Mouse (Mus musculus) embryonic facial prominence, embryonic 10.5 days (tissue): ENCODE measurements around the gene Ptpre. TPM values are rescaled to one million over a fixed set of nuclear protein-coding genes. Genes with fewer than 3 reads are reported as not detected.
A peak's percentile ranks its signal among the peaks of the same experiment; 100 is the strongest.

ENCODE experiments used
- DNase-seq: peaks from one replicate; pipeline ENCODE4 v3.0.0-alpha.2; 2017; ENCODE audit warnings: low spot score
- H3K27ac ChIP-seq: fragments of 300-500 bp; sonication (generic); replicated peaks from 2 replicates; pipeline ENCODE4 v1.5.1; 2016; ENCODE audit warnings: mild to moderate bottlenecking
- H3K27me3 ChIP-seq: fragments of 300-500 bp; sonication (generic); replicated peaks from 2 replicates; pipeline ENCODE4 v1.6.1; 2016; ENCODE audit warnings: low read depth, mild to moderate bottlenecking; ENCODE audit not compliant: poor library complexity, severe bottlenecking
- H3K36me3 ChIP-seq: fragments of 300-500 bp; sonication (generic); replicated peaks from 2 replicates; pipeline ENCODE4 v1.6.1; 2016; ENCODE audit warnings: mild to moderate bottlenecking, moderate library complexity
- H3K4me1 ChIP-seq: fragments of 300-500 bp; sonication (generic); 2 replicates; pipeline ENCODE4 v1.6.1; 2016
- H3K4me3 ChIP-seq: fragments of 300-500 bp; sonication (generic); 2 replicates; pipeline ENCODE4 v1.5.1; 2016; ENCODE audit warnings: mild to moderate bottlenecking, moderate library complexity
- H3K9me3 ChIP-seq: fragments of 300-500 bp; sonication (generic); 2 replicates; pipeline ENCODE4 v1.6.1; 2016; ENCODE audit warnings: mild to moderate bottlenecking
- WGBS: fragments of 180-500 bp; shearing (Covaris S2); methylation state at CpG from one replicate; pipeline ENCODE4 v1.1.7; 2016; 5-methylcytosine and 5-hydroxymethylcytosine counted together
- microRNA counts: library from miRNA; unstranded; fragments of <30 nt; microRNA quantifications from one replicate; lab custom pipeline; 2017
- microRNA-seq: library from miRNA; unstranded; fragments of <30 nt; microRNA quantifications from one replicate; pipeline ENCODE4, GENCODE M21; 2017
- polyA plus RNA-seq: library from polyadenylated mRNA; unstranded; fragments of >200 nt; fragmentation: Nextera tagmentation; extraction: Ambion mirVana; gene quantifications from 2 replicates; pipeline ENCODE4 v1.2.1, GENCODE M21; 2016

Ptpre gene
- polyA plus RNA-seq, 1 experiment from 2014 or later: 1.0 TPM

DNA sequence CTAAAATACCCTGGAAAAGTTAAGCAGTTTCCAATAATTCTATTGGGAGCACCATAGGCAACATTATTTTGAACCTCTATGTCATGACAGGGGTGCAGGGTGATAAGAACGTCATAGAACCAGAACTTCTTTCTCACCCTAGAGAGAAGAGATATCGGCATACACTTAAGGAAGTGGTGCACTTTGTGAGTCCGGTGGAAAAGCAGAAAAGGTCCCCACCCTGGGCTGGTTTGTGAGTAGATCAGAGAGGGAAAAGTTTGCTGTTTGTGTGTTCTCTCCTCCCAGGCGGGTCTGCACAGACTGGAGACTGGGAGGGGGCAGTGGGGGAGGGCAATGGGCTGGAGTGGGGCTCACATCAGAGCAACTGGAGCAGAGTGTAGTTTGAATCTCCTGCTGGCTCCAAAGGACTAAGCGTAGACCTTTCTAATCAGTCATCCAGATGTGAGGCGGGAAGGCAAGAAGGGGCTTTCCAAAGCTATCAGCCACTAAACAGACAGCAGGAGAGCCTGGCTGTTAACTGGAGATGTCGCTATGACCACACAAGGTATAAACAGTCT, 184.2 kb downstream of the Ptpre start:
- Histone ChIP-seq H3K4me1 (peaks cover 5% of the 10 kb centered on the region; the same call in 1 of the 2 replicates), H3K4me3 (no peak overlapping the region), H3K27ac (no peak overlapping the region), H3K9me3 (no peaks in the 10 kb centered on the region), H3K27me3 (no peaks in the 10 kb centered on the region), H3K36me3 (no peaks in the 10 kb centered on the region)
- 77% methylated on average over 7 of the region's 7 CpGs for WGBS
- DNase-seq: no peak

DNA sequence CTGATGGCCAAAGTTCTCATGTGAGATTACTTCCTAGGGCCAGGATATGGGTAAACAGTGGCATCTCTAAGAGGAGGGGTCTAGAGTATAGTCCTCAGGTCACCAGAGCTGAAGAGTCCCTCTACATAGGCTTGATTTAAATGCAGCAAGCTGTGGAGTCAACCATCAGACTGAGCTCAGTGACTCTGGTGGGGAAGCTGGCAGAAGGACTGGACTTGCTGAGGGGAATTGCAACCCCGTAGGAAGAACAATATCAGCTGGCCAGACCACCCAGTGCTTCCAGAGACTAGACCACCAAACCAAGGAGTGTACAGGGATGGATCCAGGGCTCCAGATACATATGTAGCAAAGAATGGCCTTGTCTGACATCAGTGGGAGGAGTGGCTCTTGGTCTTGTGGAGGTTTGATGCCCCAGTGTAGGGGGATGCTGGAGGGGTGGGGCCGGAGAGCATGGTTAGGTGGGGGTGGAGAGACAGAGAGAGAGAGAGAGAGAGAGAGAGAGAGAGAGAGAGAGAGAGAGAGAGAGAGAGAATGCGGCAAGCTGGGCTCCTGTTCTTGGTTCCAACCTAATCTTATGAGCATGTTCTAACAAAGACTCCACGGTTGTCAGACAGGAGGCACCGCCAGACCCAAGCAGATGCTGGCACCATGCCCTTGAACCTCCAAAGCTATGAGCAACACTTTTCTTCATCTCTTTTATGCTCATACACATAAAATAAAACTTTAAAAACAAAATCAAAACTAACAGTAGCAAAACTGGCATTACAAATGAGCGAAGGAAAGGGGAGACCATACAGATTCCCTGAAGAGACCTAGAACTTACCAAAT, 184.9 kb downstream of the Ptpre start:
- Histone ChIP-seq H3K4me3 (no peak overlapping the region), H3K27ac (peak overlapping the region; percentile 45; the same call in 1 of the 2 replicates), H3K27me3 (no peaks in the 10 kb centered on the region), H3K9me3 (no peaks in the 10 kb centered on the region), H3K4me1 (no peaks in the 10 kb centered on the region), H3K36me3 (no peaks in the 10 kb centered on the region)
- DNase-seq: no peak
- WGBS: 89% methylated on average over 6 of the region's 6 CpGs

DNA sequence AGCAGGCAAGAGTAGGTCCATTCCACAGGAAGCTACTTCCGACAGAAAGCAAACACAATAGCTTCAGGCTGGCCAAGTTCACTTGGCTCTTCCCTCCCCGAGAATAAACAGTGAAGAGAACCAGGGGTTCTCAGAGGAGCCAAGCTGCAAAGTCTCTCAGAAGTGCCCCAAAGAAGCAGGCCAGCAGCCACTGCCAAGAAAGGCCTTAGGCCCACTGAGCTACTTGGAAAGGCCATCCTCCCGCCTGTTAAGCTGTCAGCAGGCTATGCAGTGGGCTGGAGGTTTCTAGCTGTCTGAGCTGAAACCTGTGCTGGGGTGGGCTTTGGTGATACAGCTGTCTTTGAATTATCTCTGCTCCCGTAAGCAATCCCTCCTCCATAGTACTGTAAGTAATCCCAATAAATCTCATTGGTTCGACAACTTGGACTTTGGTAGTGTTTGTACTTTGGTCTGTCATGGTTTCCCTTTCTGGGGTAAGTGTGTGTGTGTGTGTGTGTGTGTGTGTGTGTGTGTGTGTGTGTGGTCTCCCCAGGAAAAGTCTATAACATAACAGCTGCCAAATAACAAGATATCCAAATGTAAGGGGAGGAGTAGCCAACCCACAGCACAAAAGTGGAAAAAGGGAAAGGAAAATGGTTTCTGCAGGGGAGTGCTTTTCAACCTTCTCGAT, 186.5 kb downstream of the Ptpre start:
- WGBS: 74% methylated on average over 6 of the region's 6 CpGs
- H3K36me3 ChIP-seq: no peaks in the 10 kb centered on the region
- no peaks in the 10 kb centered on the region for H3K4me1 ChIP-seq
- H3K4me3 ChIP-seq: no peak overlapping the region
- no peak overlapping the region for H3K27ac ChIP-seq
- DNase-seq: no peak
- no peaks in the 10 kb centered on the region for H3K27me3 ChIP-seq
- H3K9me3 ChIP-seq: no peaks in the 10 kb centered on the region

DNA sequence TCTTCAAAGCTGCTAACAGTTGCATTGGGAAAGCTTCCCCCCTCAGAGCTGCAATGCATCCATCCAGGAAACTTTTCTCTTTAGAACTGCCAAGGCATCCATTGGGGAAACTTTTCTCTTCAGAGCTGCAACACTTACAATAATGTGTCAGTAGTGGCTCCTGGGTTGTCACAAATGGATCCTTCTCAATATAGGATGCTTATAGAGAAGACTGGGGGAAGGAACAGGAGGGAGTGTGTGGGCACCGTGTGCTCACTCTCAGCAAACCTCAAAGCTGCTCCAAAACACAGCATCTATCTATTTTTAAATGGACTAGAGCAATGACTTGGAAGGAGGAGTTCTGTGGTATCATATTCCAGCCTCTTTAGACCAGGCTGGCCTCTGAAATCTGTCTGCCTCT, 189.4 kb downstream of the Ptpre start:
- no peaks in the 10 kb centered on the region for H3K4me1 ChIP-seq
- H3K36me3 ChIP-seq: no peaks in the 10 kb centered on the region
- 93% methylated on average over 1 of the region's 1 CpGs for WGBS
- no peak overlapping the region for H3K4me3 ChIP-seq
- H3K27ac ChIP-seq: no peak overlapping the region
- H3K9me3 ChIP-seq: no peaks in the 10 kb centered on the region
- DNase-seq: no peak
- H3K27me3 ChIP-seq: no peaks in the 10 kb centered on the region

DNA sequence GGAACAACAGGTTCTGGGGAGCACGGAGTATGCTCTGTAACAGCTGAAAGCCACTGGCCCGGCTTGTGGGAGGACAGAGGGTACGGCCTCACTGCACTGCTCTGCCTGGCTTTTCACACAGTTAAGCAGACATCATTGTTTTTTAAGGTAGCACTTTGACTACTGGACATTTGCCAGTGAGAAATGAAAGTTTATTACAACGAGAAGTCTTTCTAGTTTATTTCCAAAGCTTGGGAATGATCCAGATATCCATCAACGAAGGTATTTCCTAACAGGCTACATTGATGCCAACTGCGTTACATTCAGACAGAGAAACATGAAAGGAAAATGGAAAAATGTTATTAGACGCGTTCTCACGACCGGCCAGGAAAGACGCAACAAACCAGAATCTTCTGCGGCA, 190.8 kb downstream of the Ptpre start:
- Histone ChIP-seq H3K4me1 (no peaks in the 10 kb centered on the region), H3K36me3 (no peaks in the 10 kb centered on the region), H3K9me3 (no peaks in the 10 kb centered on the region), H3K27ac (no peak overlapping the region), H3K4me3 (no peak overlapping the region), H3K27me3 (no peaks in the 10 kb centered on the region)
- no peak for DNase-seq
- WGBS: 93% methylated on average over 12 of the region's 12 CpGs

DNA sequence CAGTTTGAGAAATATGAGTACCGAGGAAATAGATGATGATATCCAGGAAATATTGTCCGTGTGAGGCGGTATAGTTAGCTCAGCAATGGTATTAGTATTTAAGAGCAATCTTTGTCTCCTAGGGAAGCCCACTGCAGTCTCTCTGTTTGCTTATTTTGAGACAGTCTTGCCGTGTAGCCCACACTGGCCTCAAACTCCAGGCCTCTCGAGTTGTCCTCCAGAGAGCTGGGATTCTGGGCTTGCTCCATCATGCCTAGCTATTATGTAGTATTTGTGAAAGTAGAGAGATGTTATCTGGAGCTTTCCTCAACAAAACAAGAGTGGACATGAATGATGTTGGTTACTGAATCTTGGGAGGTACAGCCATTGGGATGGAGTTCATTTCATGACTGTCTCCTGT, 197.1 kb downstream of the Ptpre start:
- WGBS: 88% methylated on average over 5 of the region's 5 CpGs
- no peaks in the 10 kb centered on the region for H3K27me3 ChIP-seq

DNA sequence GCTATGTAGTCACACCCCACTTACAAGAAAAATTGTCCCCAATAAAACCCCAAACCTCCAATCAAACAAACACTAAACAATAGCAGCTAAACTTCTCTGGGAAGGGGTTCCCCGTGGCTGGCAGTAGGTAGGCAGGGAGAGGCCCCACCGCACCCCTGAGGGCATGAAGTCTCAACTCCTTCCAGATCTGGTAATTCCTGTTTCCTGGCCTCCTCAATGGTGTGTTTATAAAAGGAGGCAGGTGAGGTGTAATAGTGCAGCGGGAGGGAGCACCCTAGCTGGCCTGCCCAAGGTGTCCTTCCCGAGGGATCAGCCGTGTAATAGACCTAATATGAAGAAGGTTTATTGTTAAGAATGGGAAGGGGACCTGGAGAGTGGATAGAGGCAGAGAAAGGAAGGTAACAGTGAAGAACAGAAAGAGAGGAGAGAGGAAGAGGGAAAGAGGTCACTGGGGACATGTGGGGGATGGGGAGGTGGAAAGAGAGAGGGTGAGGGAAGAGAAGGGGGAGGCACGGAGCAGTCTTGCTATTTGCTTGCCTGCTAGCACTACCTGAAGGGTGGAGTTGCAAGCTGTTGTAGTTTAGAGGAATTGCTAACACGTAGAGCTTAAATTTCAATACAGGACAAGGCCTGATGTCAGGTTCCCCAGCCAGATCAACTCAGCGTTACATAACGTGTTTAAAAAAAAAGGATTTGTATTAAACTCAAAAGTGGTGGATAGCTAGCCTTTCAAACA, 197.8 kb downstream of the Ptpre start:
- no peaks in the 10 kb centered on the region for H3K27me3 ChIP-seq
- H3K4me1 ChIP-seq: peaks cover 11% of the 10 kb centered on the region
- peak; percentile 30 for DNase-seq
- no peaks in the 10 kb centered on the region for H3K9me3 ChIP-seq
- H3K36me3 ChIP-seq: no peaks in the 10 kb centered on the region
- 80% methylated on average over 9 of the region's 9 CpGs for WGBS
- H3K27ac ChIP-seq: peak overlapping the region; percentile 65; the same call in 1 of the 2 replicates
- H3K4me3 ChIP-seq: no peak overlapping the region

More for the DNA sequence above, 197.1 kb downstream of the Ptpre start:
- Histone ChIP-seq H3K4me1 (peaks cover 11% of the 10 kb centered on the region), H3K27ac (no peak overlapping the region), H3K9me3 (no peaks in the 10 kb centered on the region), H3K4me3 (no peak overlapping the region), H3K36me3 (no peaks in the 10 kb centered on the region)
- no peak for DNase-seq

MicroRNAs within 50 kb of the gene (microRNA counts, 519-probe panel; counts per million panel counts)
- 188 counts per million, percentile 57 among the panel's probes with 10 or more counts for microRNA mmu-miR-1962 (lab: Ali Mortazavi, UCI)

Small RNA genes within 50 kb of the gene (microRNA-seq; reads per million reads assigned to microRNA genes)
- not detected for gene Mir1962

Other genes with a start within 250 kb of the Ptpre start
- gene Foxi2, start 127.2 kb upstream of the Ptpre start, polyA plus RNA-seq: 5.0 and 5.4 TPM in 2 replicates
- gene Clrn3, start 8.8 kb upstream of the Ptpre start, polyA plus RNA-seq: not detected in 2 replicates
- 45.7 and 46.9 TPM in 2 replicates for gene Mki67, start 178.9 kb downstream of the Ptpre start, polyA plus RNA-seq